Mouse (Mus musculus): ENCODE data around the gene Kcnip1.

DNA sequence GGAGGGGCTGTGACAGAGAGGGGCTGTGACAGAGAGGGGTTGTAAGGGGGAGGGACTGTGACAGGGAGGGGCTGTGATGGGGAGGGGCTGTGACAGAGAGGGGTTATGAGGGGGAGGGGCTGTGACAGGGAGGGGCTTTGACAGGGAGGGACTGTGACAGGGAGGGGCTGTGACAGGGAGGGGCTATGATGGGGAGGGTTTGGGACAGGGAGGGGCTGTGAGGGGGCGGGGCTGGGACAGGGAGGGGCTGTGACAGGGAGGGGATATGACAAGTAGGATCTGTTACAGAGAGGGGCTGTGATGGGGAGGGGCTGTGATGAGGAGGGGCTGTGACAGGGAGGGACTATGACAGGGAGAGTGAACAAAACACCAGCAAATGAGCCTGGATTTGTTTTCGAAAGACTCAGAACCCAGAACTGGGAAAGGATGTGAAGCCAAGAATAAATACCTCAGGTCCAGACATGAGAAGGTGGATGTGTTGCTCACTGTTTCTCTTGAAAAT lies 290.9 kb downstream of the Kcnip1 start:
- no peak for TF ChIP-seq GATA1 (IDR thresholded peaks at IDR 0.05; ENCODE audit: low read length)
- TF ChIP-seq TAL1 (IDR thresholded peaks at IDR 0.05; ENCODE audit: low read length), result no peak
